Mouse (Mus musculus) activated CD4-positive, CD25-positive, alpha-beta regulatory T cell, adult 4 months (primary cell): Measurements from ENCODE around the gene Aif1l. TPM values are rescaled to one million over a fixed set of nuclear protein-coding genes. Genes with fewer than 3 reads are reported as not detected.
A peak's percentile ranks its signal among the peaks of the same experiment; 100 is the strongest.
"Not testable (repeated sequence)": the region's sequence is repeated elsewhere in the genome, so short reads cannot be mapped to it uniquely, and the experiment has no call there.

Experiments
- ATAC-seq: one replicate; pipeline ENCODE4 v1.8.0; 2017
- polyA plus RNA-seq, 2 experiments: library from polyadenylated mRNA; unstranded; fragments of 100-300 nt; shearing (Covaris generic); gene quantifications; one replicate each; pipeline ENCODE4 v1.2.1; 2017

The Aif1l gene
- not detected for polyA plus RNA-seq

DNA sequence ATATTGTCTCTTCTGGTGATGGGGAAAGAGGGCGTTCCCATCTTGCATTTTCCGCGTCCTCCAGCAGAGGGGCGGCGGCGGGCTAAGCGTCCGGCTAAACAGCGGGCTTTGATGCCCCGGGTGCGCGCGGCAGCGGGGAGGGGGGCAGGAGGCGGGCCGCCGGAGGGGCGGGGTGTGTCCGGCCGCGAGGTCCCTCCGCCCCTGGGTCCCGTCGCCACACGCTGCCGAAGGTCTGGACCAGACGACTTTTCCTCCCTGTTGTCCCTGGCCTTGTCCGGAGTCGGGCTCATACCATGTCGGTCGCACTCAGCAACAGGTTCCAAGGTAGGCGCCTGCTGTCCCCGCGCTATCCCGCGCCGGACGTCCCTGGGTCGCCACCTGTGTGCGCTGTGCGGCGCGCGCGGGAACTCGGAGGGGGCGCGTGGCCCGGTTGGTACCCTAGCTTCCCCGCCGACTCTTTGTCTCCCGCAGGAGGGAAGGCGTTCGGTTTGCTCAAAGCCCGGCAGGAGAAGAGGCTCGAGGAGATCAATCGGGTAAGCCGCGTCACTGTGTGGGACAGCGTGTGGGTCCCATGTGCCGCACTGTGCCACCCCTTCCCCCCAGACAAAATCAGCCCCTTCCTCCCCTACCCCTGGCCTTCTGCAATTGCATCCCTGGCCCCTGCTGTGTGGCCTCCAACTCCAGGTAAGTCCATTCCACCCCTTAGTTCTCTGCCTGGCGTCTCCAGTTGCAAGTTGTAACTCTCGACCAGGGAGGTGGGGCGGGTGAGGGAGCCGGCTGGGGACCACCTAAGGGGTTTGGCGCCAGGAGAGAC, at the start of gene Aif1l:
Gene Aif1l, plus strand, starts transcription at position 82 of the 814 bp plus-strand sequence.
- no peak for ATAC-seq

DNA sequence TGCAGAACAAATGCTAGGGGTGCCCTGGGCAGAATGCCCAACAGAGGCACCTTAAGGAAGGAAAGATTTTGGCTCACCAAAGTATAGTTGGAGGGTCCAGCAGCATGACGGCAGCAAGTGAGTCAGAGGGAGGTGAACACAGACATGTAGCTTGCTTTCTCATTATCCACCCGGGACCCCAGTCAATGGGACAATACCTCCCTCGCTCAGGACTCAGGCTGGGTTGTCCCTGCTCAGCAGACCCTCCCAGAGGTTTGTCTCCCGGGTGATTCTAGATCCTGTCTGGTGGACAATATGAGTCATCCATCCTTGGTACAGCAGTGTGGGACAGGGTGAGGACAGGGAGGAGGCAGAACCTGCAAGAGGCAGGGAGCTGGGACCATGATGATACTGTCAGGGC, 49.0 kb upstream of the Aif1l start:
- no peak for ATAC-seq

DNA sequence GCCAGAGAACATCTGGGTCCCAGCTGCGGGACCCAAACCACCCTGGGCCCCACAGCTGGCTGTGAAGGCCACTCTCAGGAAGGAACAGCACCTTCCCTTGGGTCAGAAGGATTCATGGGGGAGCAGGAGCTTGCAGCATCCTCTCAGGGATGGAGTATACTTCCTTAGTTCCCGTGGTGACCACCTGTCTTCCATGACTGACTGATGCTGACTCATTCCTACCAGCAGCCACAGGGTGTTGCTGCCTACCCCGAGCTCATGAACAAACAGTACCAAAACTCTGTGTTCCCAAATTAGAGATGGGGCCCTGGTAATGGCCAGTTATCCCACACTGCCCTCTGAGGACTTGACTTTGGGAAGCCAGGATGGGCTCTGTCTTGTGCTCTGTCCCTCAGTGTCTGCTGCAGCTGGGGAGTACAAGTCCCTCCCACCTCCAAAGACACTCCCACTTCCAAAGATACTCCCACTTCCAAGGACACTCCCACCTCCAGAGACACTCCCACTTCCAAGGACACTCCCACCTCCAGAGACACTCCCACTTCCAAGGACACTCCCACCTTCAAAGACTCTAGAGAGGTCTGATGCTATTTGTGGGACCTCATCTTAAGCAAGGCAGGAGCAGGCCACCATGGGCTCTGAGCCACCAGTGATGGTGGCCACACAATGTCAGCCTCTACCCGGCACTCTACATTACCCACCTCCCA, 48.1 kb upstream of the Aif1l start:
- ATAC-seq, result no peak

DNA sequence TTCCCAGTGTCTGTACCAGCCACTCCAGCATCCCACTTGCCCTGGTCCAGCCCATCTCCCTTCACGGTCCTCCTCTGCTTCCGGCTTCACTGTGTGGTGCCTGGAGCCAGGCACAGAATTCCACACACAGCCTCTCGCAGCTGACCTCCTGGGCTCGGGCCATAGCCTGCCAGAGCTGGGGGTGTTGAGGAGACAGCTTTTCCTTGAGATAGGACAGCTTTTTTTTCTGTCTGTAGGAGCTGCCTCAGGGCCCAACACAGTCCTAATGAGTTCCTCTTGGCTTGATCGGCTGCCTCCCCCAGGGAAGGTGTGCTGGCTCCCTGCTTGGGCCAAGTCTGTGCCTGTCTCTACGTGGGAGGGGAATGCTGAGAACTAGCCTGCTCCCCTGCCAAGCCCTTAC, 45.9 kb upstream of the Aif1l start:
- ATAC-seq, result no peak

DNA sequence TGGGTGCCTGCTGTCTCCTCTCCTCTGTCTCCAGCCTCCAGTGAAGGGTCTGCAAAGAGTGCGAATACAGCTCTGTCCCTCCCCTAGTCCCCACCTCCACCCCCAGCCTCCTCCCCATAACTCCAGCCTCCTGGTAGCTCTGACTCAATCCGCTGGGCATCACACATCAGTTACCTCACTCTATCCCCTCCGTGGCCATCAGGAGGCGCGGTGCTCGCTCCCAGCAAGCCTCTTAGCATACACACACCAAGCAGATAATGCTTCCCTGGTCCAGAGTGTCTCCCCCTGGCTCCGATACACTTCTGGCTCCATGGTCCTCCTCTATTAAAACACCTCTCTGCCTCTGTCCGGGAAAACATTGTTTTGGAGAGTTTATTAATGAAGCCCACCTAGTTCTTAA, 45.3 kb upstream of the Aif1l start:
- no peak for ATAC-seq

DNA sequence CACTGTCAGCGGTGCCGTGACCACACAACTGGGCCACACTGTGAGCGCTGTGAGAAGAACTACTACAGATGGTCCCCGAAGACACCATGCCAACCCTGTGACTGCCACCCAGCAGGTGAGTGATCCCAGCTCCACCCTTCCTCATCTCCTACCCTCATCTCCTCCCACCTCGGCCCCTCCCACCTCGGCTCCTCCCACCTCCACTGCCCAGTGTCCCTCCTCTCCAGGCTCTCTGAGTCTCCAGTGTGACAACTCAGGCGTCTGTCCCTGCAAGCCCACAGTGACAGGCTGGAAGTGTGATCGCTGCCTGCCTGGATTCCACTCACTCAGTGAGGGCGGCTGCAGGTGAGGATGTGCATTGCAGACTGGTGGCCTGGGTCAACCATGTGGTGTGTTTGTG, 44.3 kb upstream of the Aif1l start:
- ATAC-seq, result no peak

DNA sequence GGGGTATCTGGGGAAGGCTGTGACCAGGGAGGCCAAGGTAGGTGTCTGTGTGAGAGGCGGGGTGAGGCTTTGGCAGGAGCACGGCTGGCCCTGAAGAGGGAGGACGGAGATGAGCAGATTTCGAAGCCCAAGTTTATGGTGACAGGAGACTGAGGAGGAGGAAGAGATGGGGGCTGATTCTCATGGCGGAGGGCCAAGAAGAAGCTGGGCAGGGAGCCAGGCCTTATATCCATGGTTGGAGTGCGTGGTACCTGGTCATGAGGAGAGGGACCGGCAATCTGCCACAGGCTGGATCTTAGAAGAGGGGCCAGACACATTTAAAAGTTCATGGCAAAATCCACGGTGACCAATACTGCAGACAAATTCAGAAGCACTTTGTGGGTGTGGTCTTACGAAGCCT, 43.5 kb upstream of the Aif1l start:
- ATAC-seq, result no peak

DNA sequence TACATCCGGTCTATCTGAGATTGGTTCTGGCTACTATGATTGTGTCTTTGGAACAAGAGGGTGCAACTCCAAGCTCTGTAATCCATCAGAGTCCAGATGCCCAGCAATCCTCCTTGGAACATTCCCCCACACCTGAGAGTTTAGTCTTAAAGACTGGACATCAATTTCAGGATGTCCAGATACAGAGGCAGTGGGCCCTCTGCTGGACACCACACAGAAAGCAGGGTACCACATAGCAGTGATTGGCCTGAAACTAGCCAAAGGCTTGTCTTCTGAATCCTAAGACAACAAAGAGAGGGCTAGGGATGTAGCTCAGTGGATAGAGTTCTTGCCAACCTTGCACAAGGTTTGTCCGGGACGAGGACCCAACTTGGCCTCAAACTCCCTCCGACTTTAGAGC, 37.4 kb upstream of the Aif1l start:
- ATAC-seq, result no peak

DNA sequence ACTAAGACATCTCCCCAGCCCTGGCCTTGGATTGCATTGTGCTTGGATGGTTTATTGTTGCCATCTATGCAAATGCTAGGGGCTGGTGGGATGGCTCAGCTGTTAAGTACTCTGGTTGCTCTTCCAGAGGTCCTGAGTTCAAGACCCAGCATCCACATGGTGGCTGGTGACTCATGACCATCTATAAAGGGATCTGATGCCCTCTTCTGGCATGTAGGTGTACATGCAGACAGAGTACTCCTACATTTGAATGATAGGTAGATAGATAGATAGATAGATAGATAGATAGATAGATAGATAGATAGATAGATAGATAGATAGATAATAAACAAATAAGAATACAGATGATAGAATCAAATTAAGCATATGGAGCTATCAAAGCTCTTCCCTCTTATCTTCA, 35.7 kb upstream of the Aif1l start:
- ATAC-seq, result not testable (repeated sequence)

DNA sequence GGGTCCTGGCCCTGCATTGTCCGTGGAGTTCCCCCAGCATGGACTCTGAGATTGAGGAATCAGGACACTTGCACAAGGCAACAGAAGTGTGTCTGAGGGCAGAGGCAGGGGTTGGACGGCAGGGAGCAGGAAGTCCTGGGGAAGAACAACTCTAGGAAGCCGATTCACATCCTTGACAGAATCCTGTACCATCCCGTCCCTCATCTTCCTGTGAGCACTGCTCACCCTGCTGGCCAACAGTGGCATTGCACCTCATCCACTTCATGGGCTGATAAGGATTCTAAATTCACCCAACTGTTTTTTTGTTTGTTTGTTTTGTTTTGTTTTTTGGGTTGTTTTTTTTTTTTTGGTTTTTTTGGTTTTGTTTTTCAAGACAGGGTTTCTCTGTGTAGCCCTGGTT, 34.8 kb upstream of the Aif1l start:
- no peak for ATAC-seq

DNA sequence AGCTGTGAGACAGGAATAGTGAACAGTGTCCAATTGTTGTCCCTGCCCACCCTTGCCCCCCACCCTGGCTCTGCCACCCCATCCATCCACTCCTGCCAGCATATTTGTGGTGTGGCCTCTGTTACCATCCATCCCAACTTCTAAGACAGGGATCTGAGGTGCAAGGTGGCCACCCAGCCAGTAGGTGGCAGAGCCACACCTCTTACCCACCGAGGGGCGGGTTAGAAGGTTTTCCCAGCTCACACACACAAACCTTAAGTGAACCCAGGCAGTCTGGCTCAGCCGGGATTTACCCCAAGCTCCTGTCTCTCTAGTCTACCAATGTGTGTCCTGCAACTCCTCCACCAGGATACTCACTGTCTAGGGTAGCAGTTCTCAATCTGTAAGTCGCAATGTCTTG, 32.3 kb upstream of the Aif1l start:
- ATAC-seq, result no peak

DNA sequence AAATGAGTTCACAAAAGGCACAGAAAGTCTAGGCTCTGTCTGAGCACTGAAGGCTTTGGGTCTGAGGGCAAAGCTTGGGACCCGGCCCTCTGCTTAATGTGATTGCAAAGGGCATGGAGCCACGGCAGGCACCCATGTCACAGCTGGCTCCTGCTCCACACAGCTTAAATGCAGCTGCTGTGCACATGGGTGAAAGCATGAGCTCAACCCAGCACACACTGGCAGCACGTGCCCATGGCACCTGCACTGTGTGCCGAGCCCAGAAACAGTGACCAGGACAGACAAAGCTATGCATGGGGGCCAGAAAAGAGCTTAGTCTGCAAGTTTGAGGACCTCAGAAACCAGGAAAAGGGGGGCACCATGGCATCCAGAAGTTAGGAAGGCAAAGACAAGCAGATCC, 26.3 kb upstream of the Aif1l start:
- ATAC-seq, result no peak

DNA sequence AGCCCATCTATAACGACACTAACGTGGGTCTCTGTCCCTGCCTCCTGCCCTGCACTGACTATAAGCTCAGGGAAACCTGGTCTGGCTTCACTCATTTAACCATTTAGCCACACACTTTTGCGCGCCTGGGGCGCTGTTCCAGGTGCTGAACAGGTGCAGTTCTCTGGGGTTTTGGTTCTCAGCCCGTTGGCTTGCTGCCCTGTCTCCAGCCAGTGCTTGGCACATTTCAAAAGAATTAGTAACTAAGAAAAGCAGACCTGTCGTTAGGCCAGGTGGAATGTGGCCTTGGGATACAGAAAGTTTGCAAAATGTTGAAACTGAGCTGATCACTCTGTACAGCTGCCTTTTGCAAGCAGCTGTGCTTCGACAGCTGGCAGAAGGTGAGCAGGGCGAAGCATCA, 25.1 kb upstream of the Aif1l start:
- no peak for ATAC-seq

DNA sequence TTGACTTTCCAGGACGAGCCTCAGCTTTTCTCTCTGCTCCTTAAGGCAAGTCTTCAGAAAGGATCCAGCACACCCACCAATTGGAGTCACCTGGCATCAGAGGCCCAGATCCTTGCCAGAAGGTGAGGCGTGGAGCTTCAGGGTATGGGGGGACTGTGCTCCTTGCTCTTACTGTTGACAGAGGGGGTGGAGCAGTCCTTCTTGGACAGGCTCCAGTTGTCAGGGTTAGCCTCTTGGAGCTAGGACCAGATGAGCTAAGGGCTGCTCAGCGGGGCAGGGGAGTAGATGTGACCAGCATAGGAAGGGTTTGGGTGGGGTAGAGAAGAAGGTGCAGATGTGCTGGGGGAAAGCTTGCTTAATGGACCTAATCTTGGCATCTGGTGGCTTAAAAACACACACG, 24.0 kb upstream of the Aif1l start:
- no peak for ATAC-seq

DNA sequence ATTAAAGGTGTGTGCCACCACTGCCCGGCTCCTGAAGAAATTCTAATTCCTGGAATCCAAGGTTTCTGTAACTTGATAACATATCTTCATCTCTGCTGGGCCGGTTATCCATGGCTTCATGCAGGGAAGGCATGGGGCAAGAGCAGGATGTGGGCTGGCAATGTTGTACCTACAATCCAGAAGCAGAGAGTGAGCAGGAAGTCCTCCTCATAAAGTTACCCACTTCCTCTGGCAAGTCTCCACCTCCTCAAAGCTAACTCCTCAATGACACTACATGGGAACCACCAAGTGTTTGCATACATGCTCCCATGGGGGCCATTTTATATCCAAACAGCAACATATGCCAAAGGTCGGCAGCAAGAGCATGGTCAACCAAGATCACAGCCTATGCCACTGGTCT, 20.3 kb upstream of the Aif1l start:
- peak; percentile 85 for ATAC-seq

DNA sequence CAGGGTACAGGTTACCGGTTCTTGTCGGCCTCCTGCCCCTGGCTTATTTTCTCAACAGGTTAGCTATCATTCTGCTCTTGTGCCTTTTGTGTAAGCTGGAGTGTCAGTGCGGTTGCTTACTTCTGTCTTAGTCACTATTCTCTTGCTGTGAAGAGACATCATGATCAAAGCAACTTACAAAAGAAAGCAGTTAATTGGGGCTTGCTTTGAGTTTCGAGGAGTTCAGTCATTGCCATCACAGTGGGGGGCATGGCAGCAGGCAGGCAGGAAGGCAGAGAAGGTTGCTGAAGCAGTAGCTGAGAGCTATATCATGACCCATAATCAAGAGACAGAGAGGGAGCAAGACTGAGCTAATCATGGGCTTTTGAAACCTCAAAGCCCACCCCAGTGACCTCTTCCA, 15.4 kb upstream of the Aif1l start:
- no peak for ATAC-seq

DNA sequence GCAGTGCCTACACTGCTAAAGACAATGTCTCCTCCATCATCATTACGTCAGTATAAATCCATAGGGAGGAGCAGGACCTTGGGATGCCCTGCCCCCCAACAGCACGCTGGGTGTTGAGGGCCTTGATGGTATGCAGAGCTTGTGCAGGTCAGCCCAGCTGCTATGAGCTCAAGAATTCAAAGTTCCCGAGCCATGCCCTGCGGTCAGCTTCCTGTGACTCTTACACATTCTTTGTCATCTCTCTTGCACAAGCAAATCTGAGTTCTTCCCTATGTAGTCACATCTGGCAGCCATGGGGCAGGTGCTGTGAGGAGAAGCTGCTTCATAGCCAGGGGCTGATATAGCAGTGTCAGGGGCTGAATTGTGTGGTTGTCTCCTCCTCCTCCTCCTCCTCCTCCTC, 14.9 kb upstream of the Aif1l start:
- ATAC-seq, result no peak

DNA sequence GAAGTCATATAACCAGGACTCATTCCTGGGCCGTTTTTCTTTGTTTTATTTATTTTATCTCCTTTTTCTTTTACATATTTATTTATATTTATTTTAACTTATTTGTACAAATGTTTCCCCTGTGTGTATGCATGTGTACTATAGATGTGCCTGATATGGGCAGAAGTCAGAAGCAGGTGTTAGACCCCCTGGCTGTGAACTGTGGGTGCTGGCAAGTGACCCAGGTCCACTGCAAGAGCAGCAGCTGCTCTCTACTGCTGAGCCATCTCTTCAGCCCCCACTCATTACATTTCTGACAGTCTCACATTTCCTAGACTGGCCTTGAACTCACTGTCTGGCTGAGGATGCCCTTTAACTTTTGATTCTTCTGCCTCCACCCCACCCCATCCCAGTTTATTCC, 11.6 kb upstream of the Aif1l start:
- no peak for ATAC-seq

DNA sequence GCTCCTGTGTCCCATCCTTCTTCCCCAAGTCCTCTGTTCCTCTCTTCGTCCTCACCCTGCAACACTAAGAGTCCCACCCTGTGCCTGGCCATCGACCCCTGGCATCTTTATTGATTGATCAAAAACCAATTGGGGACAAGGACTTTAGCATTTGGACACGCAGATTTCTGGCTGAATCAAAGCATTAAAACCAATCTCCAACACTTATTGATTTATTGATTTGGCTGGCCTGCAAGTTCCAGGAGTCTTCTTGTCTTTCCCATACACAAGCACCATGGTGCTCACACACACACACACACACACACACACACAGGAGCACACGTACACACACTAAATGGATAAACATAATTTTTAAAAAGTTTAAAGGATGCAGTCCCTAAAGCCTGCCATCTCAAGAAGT, 6.9 kb upstream of the Aif1l start:
- no peak for ATAC-seq

DNA sequence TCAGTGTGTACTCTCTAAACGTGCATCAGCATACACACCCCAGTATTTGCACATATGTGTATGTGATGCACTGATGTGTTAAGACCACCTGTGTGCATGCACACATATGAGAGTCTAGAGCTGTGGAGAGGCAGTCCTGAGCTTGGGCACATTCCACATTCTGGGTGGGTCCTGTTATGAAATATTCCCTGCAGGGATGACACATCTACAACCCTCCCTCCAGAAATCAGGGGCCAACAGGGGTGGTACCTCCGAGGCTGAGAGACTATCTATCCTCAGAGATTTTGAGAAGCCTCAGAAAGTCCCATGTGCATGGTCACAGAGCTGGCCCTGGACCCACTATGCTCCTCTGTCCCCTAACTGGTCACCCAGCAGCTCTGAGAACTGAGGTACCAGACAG, 4.4 kb upstream of the Aif1l start:
- ATAC-seq, result no peak

DNA sequence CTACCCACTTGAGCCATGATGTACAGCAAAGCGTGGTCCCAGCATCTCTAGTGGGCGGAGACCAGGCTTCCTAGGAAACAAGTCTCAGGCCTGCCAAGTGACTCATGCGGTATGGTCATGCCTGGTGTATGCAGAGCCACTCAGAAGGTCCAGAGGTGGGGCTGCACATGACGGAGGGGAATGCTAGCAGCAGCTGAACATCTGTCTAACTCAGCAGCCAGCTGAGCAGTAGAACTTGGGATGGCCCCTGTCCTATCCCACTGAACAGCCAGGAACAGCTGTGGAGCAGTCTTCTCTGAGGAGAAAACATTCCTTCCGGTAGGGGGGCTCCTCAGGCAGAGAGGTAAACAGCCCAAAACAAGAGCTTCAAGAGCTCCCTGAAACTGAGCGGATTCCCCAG, 1.5 kb upstream of the Aif1l start:
- ATAC-seq, result no peak

DNA sequence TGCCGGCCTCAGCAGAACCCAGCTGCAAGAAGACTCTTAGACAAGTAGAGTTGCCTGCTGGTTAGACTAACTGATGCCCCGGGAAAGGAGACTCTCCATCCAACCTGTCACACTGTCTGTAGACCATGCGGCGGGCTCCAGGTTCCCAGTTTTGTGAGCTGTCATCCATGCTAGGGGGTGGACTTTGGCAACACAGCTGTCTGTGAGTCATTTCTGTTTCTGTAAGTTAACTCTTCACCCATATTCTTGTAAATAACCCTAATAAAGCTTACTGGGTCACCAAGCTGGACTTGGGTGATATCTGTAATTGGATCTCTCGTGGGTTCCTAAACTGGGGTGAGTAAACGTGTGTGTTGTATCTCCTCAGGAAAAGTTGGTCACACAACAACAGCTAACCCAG, 1.1 kb upstream of the Aif1l start:
- ATAC-seq, result no peak

DNA sequence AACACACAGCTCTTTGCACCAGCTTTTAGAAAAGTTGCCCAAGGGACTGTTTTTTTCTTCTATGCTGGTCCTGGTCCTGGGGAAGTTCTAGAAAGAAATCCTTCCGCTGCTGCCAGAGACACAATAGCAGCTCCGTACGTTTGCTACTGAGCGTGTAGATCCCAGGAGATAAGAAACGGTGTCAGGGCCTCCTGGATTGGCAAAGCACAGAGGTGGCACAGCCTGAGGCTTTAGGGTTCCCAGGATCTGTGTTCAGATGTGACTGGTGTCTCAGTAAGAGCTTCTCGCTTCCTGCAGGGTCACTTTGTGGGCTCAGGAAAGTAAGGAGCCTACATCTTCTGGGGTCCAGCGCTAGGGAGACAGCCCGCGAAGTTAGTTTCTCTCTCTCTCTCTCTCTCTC, 1.0 kb downstream of the Aif1l start:
- ATAC-seq, result no peak

DNA sequence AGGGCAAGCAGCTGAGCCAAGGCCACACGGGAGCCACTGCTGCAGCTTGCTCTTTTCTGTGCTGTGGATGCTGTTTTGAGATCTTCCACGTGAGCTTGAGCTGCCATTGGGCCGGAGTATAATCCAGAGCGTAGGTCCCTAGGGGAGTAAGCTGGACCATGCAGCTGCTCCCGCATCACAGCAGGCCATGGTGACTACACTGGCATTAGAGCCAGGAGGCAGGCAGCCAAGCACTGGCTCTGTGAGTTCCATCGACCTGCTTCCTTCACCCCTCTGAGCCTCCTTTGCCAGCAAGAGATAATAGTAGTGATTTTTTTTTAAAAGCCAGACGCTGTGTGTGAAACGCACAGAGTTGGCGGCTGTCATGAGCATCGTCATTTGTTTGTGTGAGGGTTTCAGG, 2.3 kb downstream of the Aif1l start:
- no peak for ATAC-seq

DNA sequence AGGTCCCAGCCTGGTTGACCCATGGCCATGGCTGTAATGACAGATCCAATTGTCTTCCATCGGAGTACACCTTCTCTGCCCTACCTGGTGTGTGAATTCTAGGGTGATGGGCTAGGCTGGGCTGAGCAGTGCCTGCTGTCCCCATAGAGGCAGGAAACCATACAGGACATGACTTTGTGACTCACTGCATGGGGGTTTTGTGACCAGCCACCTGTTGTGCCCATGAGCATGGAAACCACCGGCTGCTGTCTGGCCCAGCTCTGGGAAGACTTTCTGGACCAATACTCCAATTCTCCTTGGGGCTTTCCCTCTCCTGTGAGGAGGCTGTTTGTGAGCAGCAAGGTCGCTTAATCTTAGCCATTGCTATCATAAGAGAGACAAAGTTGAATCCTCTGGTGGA, 2.8 kb downstream of the Aif1l start:
- no peak for ATAC-seq
